Mouse (Mus musculus) skeletal muscle tissue, postnatal 0 days (tissue): ENCODE data around the gene Mup6. TPM values are rescaled to one million over a fixed set of nuclear protein-coding genes. Genes with fewer than 3 reads are reported as not detected.

Experiments
- polyA plus RNA-seq: library from polyadenylated mRNA; unstranded; fragments of >200 nt; fragmentation: Nextera tagmentation; extraction: Ambion mirVana; gene quantifications from 2 replicates; pipeline ENCODE4 v1.2.1, GENCODE M21; 2015

Mup6 gene
- not detected in 2 replicates for polyA plus RNA-seq

DNA sequence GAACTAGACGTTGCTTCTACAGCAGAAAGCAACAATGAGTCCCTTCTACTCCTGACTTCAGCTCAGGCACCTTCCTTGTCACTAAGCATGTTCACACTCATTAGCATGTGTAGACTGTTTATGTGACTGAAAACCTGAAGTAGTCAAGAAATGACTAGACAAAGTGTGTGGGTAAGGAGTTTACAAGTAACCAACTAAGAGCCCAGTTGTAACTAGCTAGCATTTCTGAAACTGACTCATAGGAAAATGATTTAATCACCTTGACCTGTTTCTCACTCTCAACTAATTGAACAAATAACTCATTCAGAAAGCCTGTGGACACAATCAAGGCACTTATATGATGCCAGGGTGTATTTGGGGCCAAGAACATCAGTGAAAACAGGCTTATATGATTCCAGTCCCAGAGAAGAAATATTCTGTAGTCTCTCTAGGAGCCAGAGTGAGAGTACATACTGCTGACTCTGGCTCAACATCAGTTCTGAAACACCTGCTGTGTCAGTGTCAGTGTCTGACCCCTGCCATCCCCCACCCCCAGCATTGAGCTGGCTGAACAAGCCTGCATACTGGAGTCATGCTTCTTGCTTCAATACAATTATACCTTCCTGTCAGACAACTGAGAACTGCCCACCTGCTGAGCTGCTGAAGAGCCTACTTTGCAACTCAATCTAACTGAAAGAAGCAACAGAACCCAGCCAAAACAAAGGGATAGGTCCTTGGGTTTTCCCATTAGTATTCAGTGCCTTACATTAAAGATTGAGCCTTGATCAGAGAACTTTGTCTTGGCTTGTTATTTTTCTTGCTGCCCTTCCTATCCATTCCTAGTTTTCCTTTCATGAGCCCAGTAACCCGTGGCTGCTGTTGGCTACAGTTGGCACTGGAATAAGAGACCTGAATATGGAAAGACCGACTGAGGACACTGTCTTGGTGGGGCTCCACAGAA, at the start of gene Mup6:
Gene Mup6 (plus strand): TSS at position 890 of the 940 bp plus-strand sequence.

DNA sequence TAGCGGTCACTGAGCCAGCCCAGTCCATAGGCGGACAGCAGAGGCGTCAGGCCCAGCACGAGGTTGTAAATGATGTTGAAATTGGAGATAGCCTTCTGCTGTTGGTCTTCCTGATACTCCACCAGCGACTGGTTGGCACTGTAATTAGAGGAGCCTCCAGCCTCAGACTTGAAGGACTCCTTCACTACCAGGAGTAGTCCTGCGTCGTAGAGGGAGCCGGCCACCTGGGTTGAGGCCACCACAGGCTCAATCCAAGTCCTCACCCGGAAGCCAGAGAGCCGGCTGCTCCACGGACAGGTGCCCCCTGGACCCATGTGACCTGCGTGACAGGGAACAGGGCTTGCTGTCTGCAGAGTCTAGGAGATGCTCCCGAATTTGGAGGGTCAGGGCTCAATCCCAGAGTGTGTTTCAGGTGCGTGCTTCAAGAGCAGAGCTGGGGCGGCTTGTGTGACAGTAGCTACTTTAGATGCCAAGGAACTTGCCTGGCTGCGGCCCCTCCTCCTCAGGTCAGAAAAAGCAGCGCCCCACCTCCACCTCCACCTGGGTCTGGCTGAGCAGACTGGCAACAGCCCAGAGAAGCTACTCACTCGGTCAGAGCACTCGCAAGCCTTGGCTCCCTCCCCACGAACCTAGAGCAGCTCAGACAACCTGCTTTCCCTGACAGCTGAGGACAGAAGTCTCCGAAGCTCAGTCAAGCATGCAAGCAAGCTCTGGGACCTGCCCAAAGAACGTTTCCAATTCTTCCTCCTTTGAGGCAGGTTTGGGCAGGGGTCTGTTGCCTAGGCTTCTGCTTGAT, 49.3 kb upstream of the Mup6 start, which contains the start of gene Slc46a2:
Gene Slc46a2 (minus strand): TSS at position 449 of the 796 bp plus-strand sequence.

DNA sequence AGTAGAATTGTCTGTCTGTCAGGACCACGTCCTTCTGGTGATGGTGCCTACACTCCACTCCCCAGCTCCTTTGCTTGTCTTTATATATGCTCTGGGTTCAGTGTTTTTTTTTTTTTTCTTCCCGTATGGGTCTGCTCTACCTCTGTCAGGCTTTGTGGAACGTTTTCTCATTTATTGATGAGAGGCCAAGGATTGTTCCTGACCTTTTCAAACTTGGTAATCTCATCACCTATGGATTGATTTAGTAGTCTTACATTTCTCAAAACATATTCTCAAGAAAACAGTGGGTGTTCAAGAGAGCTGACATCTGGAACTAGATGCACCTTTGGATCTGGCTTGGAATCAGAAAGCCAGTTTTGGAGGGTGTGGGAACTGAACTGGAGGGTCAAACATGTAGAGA, 3.5 kb upstream of the Mup6 start, which contains the start of gene Mup4:
Gene Mup4 (minus strand): TSS at position 101 of the 400 bp plus-strand sequence.

Other genes with a start within 250 kb of the Mup6 start
- gene Inip, start 162.7 kb upstream of the Mup6 start, polyA plus RNA-seq: 8.7 and 10.1 TPM in 2 replicates
- gene Snx30, start 158.5 kb upstream of the Mup6 start, polyA plus RNA-seq: 6.3 and 7.4 TPM in 2 replicates
- gene Slc46a2, start 49.2 kb upstream of the Mup6 start, polyA plus RNA-seq: 1.5 TPM in 1 of 2 replicates, not detected in the other
- gene Mup4, start 3.6 kb upstream of the Mup6 start, polyA plus RNA-seq: not detected in 2 replicates
- gene Mup7, start 106.2 kb downstream of the Mup6 start, polyA plus RNA-seq: not detected in 2 replicates
- not detected in 2 replicates for gene Mup2, start 190.0 kb downstream of the Mup6 start, polyA plus RNA-seq